Mouse (Mus musculus) liver, adult 2 months (tissue): Measurements from ENCODE around the gene Ubl5. TPM values are rescaled to one million over a fixed set of nuclear protein-coding genes. Genes with fewer than 3 reads are reported as not detected.

ENCODE experiments used
- DNase-seq: peaks from one replicate; pipeline ENCODE4 v3.0.0-alpha.2; 2011; ENCODE audit warnings: low read depth, low spot score; ENCODE audit errors: extremely low read depth
- H3K27ac ChIP-seq: fragments of 200-500 bp; replicated peaks from 2 replicates; pipeline ENCODE4 v1.5.1; 2012; ENCODE audit warnings: low read depth, mild to moderate bottlenecking, control low read depth, inconsistent platforms, low read length; ENCODE audit not compliant: insufficient read depth
- H3K27me3 ChIP-seq: fragments of 200-500 bp; 2 replicates; pipeline ENCODE4 v1.6.1; 2012; ENCODE audit warnings: mild to moderate bottlenecking, moderate library complexity, low read length, inconsistent platforms; ENCODE audit not compliant: control insufficient read depth, insufficient read depth
- H3K36me3 ChIP-seq: fragments of 200-500 bp; 2 replicates; pipeline ENCODE4 v1.6.1; 2012; ENCODE audit warnings: low read length, inconsistent platforms; ENCODE audit not compliant: control insufficient read depth, insufficient read depth
- H3K4me1 ChIP-seq: fragments of 200-500 bp; 2 replicates; pipeline ENCODE4 v1.6.1; 2011; ENCODE audit warnings: low read length; ENCODE audit not compliant: control insufficient read depth, insufficient read depth
- H3K4me3 ChIP-seq: fragments of 200-500 bp; 2 replicates; pipeline ENCODE4 v1.5.1; 2011; ENCODE audit warnings: low read depth, mild to moderate bottlenecking, control low read depth, low read length, moderate library complexity; ENCODE audit not compliant: insufficient read depth
- H3K79me2 ChIP-seq: fragments of 200-500 bp; 2 replicates; pipeline ENCODE4 v1.6.1; 2012; ENCODE audit warnings: inconsistent platforms, mild to moderate bottlenecking, low read length, moderate library complexity; ENCODE audit not compliant: control insufficient read depth, insufficient read depth
- H3K9ac ChIP-seq: fragments of 200-500 bp; 2 replicates; pipeline ENCODE4 v1.6.1; 2012; ENCODE audit warnings: low read depth, mild to moderate bottlenecking, control low read depth, inconsistent platforms, low read length
- CTCF ChIP-seq: fragments of 200-500 bp; IDR thresholded peaks from 2 replicates; pipeline ENCODE4 v1.5.1; 2011; ENCODE audit warnings: low read depth, low read length, control low read depth
- POLR2A ChIP-seq: fragments of 200-500 bp; IDR thresholded peaks from 2 replicates; pipeline ENCODE4 v1.6.1; 2011; ENCODE audit warnings: low read length, control low read depth; ENCODE audit not compliant: insufficient read depth; ENCODE audit errors: extremely low read depth
- WGBS: fragments of 180-500 bp; shearing (Covaris S2); methylation state at CpG from one replicate; pipeline ENCODE4 v1.1.7; 2018; 5-methylcytosine and 5-hydroxymethylcytosine counted together
- polyA plus RNA-seq: library from polyadenylated mRNA; depleted of rRNA; stranded (reverse); fragments of >200 nt; gene quantifications from 2 replicates; pipeline ENCODE4 v1.2.3, GENCODE M21; 2012
- total RNA-seq: library from RNA; depleted of rRNA; stranded (reverse); fragments of >200 nt; gene quantifications from 2 replicates; pipeline ENCODE4 v1.2.3, GENCODE M21; 2014

Ubl5 gene
- total and polyA plus RNA-seq, 2 experiments = 72.7 to 261 TPM

DNA sequence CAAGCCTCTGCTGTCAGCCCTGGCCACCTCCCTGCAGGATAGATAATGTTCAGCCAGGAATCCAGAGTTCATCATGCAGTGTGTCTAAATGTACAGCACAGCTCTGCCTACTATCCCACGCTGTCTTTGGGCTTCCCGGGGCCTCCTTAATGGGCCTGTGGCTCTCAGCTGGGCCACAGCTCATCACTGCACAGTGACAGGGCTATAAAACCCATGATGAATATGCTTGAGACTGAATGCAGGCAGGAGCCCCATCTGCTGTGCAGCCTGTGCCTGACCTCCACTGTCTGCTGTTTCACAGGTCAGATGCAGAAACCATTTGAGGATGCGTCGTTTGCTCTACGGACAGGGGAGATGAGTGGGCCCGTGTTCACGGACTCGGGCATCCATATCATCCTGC lies 20.2 kb downstream of the Ubl5 start:
- no peaks in the 10 kb centered on the region for H3K27me3 ChIP-seq
- no peak for TF ChIP-seq POLR2A
- TF ChIP-seq CTCF = no peak
- H3K36me3 ChIP-seq = no peaks in the 10 kb centered on the region; the same call in 1 of the 2 replicates
- no peak overlapping the region for H3K4me3 ChIP-seq
- 96% methylated on average over 8 of the region's 8 CpGs for WGBS
- no peak for DNase-seq
- H3K4me1 ChIP-seq = peaks cover 2% of the 10 kb centered on the region; the same call in 1 of the 2 replicates
- H3K27ac ChIP-seq = no peak overlapping the region
- H3K9ac ChIP-seq = no peak overlapping the region
- H3K79me2 ChIP-seq = no peaks in the 10 kb centered on the region

DNA sequence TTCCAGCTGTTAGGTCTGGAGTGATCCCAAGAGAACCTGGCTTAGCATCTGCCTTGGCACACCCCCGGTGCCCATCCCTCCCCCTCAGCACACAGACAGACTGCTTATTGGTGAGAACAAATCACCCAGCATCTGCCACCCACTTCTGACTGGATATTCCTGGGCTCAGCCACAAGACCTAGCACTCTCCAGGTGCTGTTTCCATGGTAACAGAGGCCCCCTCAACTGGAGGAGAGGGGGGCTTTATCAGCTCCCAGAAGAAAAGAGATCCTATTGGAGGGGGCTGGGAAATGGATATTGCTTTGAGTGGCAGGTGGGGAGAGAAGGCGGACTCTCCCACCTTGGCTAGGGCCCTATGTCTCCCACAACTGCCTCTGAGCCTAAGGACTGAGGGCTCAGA lies 21.3 kb downstream of the Ubl5 start:
- TF ChIP-seq POLR2A = no peak
- no peak for TF ChIP-seq CTCF
- Histone ChIP-seq H3K79me2 (no peaks in the 10 kb centered on the region), H3K27ac (no peak overlapping the region), H3K27me3 (no peaks in the 10 kb centered on the region), H3K9ac (no peak overlapping the region), H3K4me3 (no peak overlapping the region), H3K4me1 (no peaks in the 10 kb centered on the region), H3K36me3 (no peaks in the 10 kb centered on the region; the same call in 1 of the 2 replicates)
- DNase-seq = no peak
- 100% methylated on average over 2 of the region's 2 CpGs for WGBS

DNA sequence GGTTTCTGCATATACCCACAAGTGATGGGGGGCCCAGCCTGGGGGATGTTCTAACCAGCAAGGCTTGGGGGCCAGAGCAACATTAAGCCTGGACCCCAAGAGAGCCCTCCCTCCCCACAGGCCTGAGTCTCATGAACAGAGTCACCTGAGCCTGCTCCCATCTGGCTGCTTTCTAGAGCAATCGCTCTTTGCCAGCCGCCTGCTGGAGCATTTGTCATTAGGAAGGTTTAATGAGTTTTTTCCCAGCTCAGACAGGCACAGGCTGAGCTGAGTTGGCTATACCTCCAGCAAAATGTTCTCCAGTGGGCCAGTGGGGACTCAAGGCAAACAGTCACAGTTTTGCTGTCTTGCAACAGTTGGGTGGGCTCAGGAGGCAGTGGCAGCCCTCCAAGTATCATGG lies 21.7 kb downstream of the Ubl5 start:
- no peak for TF ChIP-seq CTCF
- TF ChIP-seq POLR2A = no peak
- no peak for DNase-seq
- 97% methylated on average over 2 of the region's 2 CpGs for WGBS
- Histone ChIP-seq H3K4me1 (no peaks in the 10 kb centered on the region), H3K27ac (no peak overlapping the region), H3K36me3 (no peaks in the 10 kb centered on the region; the same call in 1 of the 2 replicates), H3K4me3 (no peak overlapping the region), H3K9ac (no peak overlapping the region), H3K79me2 (no peaks in the 10 kb centered on the region), H3K27me3 (no peaks in the 10 kb centered on the region)

DNA sequence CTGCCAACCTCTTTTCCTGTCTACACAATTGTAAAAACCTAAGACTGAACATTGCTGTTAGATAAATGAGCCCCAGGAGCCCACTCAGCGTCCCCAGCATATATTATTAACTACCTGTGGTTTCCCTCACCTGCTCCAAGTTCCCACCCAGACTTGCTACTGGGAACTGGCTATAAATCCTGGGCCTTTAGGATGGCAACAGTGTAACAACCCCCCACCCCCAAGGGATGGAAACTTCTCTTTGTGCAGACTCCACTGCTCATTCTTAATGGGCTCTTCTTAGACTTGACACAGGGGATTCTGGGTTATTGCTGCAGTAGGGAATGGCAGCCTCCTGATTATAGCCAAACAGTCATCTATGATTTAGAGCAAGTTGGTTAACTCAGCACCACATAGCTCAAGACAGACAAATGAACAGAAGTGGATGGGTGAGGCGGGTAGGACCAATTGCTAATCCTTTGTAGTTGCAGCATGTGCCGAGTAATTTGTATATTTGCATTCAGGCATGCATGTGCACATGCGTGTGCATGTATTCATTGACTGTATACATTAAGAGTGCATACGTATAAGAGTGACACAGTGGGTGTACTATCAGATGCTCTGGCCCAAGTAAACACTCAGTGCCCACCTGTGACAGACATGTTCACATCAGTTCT lies 22.4 kb downstream of the Ubl5 start:
- DNase-seq = no peak
- Histone ChIP-seq H3K27me3 (no peaks in the 10 kb centered on the region), H3K79me2 (no peaks in the 10 kb centered on the region), H3K9ac (no peak overlapping the region), H3K27ac (no peak overlapping the region), H3K4me3 (no peak overlapping the region), H3K36me3 (no peaks in the 10 kb centered on the region; the same call in 1 of the 2 replicates), H3K4me1 (no peaks in the 10 kb centered on the region)
- TF ChIP-seq CTCF = no peak
- no peak for TF ChIP-seq POLR2A
- 92% methylated on average over 5 of the region's 5 CpGs for WGBS

DNA sequence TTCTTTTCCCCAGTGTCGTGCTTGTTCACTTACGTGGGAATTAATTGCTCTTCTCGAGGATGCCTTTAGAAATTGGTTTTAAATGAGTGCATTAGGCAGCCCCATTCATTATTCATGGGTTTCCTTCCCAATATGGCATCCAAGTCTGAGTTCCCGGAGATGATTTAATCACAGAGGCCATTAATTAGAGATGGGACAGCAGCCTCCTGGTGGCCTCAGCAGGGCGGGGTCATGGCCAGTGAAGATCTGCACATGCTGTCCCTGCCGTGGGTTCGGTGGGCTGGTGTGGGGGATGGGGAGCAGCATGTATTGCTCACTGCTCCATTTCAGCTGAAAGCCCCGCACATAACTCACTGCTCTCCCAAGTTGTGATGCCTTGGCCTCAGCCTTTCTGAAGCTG lies 23.2 kb downstream of the Ubl5 start:
- H3K27me3 ChIP-seq = no peaks in the 10 kb centered on the region
- H3K79me2 ChIP-seq = no peaks in the 10 kb centered on the region
- no peak overlapping the region for H3K27ac ChIP-seq
- TF ChIP-seq CTCF (no peak), POLR2A (no peak)
- H3K4me3 ChIP-seq = no peak overlapping the region
- no peak overlapping the region for H3K9ac ChIP-seq
- 58% methylated on average over 8 of the region's 8 CpGs for WGBS
- H3K36me3 ChIP-seq = no peaks in the 10 kb centered on the region; the same call in 1 of the 2 replicates
- DNase-seq = no peak
- no peaks in the 10 kb centered on the region for H3K4me1 ChIP-seq

DNA sequence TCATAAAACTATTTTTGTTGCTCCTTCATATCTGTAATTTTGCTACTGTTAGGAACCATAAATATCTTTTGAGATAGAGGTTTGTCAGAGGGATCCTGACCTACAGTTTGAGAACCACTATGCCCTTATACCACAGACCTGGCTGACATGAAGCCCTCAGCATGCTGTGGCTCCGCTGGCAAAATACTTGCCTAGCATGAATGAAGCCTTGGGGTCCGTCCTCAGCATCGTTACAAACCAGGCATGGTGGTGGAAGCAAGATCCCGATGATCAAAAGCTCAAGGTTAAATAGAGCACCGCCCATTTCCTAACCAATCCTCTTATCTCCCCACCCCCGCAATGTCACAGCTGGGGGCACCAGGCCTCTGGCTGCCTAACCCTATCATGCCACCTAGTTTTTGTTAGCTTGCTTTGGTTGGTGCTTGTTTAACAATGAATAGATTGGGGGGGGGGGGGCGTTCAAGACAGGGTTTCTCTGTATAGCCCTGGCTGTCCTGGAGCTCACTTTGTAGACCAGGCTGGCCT lies 23.9 kb downstream of the Ubl5 start:
- TF ChIP-seq CTCF (no peak), POLR2A (no peak)
- Histone ChIP-seq H3K27me3 (no peaks in the 10 kb centered on the region), H3K4me1 (no peaks in the 10 kb centered on the region), H3K36me3 (no peaks in the 10 kb centered on the region; the same call in 1 of the 2 replicates), H3K4me3 (no peak overlapping the region), H3K79me2 (no peaks in the 10 kb centered on the region), H3K9ac (no peak overlapping the region), H3K27ac (no peak overlapping the region)
- WGBS = 14% methylated on average over 7 of the region's 7 CpGs
- DNase-seq = no peak
